Mouse (Mus musculus) thymus, adult 18-20 months (tissue): ENCODE data around the gene Mlh3.

Experiments used
- DNase-seq, 2 experiments: peaks; one replicate each; pipeline ENCODE4 v3.0.0; 2022; ENCODE audit warnings: mixed read lengths in 2 of 2

The Mlh3 gene

DNA sequence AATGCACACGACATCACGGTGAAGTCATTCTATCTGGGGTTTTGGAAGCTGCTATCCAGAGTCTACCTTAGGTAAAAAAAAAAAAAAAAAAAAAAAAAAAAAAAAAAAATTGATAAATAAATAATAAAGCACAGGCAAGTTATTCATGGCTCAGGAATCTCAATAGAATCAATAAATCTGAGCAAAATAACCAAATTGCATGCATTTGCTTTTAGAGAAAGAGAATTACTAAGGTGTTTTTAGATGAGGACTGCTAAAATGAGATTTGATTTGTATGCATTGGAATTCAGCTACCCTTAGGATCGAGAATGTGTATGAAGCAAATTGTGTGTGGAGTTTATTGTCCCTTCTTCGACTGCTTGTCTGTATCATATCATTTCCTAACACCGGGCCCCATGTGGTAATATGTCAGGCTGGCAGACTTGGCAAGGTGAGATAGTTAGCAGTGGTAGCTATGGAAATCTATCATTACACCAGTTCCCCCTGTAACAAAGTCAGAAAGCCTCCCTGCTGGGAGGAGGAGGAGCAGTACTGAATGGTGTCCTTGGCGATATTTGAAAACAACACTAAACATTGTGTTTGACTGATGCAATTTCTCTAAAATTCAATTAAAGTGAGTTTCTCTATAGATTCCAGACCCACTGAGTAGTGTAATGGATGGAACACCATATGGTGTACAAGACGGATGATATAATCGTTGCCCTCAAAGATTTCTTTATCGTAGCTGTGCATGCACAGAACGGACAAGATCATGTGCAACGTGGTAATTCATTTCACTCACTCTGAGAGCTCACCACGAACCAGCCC lies 10.6 kb upstream of the Mlh3 start:
- no peak for DNase-seq

DNA sequence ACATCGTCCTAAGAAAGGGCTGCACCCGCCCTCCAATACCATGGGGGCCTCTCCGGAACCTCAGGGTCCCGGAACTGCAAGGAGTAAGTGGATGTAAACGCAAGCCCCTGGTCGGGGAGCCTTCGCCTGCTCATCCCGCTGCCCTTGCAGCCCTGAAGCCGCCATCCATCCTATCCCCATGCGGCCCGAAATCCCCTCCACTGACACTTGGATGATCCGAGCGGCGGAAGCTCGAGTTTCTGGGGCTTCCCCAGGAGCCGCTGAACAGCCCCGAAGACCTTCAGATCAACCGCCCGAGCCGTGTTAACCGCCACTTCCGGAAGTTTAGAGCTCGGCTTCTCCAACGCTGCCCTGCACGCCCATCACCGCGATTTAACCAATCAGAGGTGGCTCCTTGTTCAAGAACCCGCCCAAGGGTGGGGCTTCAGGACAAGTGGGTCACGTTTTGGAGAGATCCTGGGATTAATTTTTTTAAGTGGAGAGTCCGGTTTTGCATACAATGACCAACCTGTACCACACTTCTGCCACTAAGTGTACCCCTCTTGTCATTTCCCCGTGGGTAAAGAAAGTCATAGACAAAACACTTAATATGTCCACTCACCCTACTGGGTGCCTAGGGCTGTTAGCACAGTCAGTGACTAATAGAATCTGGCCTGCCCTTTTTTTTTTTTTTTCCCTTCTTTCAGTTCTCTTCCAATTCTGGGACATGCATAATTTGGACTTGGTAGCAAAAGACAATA lies 9.9 kb upstream of the Mlh3 start:
- peak; percentile 90 to 96 for DNase-seq

DNA sequence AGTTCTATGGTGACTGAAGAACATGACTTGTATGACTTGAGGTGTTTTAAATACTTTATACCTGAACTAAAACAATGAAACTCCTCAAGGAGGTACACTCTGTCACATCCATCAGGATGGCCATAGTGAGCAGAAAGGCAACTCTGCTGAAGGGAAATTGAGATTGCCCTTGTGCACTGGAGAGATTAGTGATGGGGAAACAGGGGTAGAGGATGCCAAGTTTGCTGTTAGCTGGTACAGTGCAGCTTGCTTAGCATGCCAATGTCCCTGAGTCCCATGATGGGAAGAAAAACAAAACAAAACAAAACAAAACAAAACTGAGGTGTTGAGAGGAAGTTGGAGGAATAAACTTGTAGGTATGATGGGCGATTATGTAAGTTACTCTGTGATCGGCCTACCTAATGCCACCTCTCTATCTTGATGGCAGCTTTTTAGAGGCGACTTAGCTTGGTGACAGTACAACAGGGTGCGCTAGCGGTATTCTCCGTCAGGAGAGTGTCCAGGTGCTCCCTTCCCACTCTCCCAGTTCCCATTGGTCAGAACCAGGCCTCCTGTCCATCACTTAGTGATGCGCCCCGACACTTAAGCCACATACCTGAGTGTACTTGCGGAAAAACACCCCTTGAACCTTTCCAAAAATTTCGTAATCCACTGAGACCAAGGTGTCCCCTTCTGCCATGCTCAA lies 9.1 kb upstream of the Mlh3 start:
- no peak for DNase-seq

DNA sequence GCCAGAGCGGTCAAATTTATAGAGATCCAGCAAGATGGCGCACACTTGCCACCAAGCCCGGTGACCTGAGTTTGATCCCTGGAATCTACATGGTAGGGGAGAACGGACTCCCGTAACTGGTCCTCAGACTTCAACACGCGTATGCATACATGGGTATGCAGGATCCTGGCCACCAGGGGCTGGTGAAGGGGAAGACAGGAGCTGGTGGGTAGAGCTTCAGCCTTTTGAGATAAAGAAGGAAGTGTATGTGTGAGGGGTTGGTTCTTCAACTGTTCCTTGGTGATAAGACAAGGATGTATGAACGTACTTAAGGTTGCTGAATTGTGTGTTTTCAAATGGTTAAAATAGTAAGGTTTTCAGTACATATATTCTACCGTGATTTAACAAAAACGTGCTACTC lies 8.5 kb upstream of the Mlh3 start:
- DNase-seq = no peak

DNA sequence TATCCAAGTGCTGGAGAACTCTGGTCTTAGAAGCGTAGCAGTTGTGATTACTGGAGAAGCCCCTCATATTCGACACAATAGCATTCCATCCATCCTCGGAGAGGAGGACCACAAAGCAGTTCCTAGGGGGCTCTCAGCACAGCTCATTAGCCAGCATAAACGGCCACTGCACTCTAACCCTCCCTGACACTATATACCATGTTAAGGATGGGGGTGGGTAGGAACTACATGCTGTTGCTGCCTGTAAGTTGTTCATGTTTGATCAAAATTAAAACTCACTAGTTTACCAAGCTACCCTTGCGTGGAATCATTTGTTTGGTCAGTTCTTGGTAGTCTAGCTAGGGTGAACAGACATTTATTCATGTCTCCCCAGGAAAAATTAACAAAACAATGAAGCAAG lies 5.9 kb upstream of the Mlh3 start:
- no peak for DNase-seq

DNA sequence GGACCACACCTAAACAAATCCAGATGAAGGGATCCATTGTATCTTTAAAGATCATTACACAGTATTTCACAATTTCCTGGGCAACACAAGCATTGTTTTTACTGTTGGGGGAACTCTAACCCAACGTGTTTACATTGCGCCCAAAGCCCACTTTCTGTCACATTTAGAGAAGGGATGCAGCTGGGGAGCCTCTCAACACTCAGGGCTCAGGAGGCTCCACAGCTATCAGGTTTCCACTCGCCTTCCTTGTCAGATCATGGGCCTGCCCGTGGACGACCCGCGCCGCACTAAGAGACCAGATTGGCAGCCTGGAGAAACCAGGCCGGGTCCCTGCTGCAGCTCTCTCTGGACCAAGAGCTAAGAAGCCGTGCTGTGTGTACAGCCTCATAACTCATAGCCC lies 3.1 kb upstream of the Mlh3 start:
- DNase-seq = no peak

DNA sequence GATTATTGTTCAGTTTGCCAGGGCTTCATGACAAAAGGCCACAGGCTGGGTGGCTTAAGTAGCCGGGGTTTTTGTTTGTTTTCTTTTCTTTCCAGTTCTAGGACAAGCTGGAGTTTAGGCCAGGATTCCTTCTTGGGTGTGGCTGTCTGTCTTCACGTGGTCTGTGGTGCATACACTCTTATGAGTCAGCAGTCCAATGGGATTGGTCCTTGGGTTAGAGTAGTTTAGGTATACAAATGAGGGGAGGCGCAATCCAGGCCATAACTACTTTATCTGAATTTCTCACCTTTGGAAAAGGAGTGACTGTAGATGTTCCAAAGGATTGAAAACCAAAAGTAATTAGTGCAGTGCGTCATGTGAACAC lies 1.4 kb upstream of the Mlh3 start:
- DNase-seq = no peak

DNA sequence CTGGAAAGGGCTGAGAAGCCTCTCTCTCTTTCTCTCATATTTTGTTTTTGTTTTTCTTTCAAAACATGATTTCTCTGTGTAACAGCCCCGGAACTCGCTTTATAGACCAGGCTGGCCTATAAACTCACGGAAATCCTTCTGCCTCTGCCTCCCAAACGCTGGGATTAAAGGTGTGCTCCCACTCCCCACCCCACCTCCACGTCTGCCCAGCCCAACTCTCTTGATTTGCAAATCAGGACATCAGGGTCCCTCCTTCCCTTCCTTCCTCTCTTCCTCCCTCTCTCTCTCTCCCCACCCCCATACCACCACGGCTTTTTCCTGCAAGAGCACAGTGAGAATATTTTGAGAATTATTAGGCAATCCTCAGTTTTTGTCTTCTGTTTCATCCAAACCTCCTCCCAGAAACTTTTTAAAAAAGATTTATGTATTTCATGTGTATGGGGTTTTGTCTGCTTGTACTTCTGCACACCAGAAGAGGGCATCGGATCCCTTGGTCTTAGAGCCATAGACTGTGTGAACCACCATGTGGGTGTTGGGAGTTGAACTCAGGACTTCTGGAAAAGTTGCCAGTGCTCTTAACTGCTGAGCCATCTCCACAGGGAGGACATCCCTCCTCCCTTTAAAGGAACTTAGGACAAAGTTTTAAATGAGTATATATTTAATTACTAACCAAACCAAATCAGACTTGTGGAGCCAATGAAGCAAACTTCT lies 888 bp upstream of the Mlh3 start:
- DNase-seq = no peak

DNA sequence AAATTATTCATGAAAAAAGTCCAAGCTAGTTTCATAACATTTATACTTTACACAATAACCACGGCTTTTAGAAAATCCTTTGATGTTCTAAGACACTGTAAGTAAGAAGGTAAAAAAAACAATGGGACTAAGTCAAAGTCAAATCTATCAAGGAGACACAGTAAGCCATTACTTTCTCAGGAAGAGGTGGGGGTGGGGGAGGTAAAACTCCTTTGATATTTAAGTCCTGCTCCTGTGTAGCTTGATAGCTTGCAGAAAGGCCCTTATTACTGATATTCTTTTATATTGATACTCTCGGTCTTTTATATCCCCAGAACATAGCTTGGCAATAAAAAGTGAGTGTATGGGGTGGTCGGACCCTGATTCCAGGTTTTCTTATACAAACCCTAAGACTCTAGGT lies 578 bp downstream of the Mlh3 start:
- DNase-seq = no peak

DNA sequence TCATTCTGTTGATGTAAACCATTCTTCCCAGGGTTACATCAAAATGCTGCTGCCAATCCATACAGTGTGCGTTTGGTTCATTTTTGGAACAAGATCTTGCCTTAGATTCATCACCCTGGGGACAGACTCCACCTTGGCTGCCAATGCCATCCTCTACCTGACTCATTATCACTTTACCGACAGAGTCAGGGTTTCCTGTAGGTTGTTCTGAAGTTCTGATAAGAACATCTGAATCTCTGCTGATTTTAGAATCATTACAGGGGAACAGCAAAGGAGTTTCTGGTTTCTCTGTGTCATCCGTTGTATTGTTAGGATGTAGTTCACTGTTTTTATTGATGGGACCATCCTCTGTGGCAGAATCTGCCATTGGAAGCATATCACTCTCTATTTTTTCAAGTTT lies 4.2 kb downstream of the Mlh3 start:
- DNase-seq = no peak

DNA sequence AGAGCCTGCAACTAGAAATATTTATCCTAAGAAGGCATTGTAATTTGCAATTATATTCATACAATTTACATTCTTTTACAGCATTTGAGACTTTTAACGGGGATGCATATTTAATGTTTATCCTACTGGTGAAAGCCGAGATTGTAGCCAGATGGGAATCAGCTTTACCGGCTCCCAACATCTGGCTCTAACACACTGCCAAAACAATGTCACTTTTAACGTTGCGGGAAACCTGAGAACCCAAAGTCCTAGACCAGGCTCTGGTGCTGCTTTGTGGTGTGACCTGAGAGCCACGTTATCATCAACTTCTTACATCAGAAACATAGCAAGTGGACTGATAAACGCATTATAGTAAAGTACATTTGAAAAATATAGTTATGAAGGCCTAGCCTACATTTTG lies 5.5 kb downstream of the Mlh3 start:
- DNase-seq = no peak

DNA sequence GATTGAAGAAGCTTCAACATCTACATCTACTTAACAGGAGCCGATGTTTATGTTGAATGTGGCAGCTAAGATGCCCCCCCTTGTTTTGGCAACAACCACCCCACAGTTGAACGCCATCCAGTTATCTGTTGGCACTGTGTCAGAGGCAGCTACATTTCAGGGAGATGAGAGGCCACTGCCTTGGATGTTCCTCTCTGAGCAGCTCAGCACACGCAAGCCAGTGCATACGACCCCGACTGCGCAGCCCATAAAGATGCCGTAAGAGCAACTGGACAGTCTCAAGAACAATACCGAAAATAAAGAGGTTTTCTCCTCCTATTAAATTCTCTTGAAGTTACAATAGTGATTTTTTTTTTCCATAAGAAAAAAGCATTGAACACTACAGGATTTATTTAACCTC lies 5.9 kb downstream of the Mlh3 start:
- DNase-seq = no peak

DNA sequence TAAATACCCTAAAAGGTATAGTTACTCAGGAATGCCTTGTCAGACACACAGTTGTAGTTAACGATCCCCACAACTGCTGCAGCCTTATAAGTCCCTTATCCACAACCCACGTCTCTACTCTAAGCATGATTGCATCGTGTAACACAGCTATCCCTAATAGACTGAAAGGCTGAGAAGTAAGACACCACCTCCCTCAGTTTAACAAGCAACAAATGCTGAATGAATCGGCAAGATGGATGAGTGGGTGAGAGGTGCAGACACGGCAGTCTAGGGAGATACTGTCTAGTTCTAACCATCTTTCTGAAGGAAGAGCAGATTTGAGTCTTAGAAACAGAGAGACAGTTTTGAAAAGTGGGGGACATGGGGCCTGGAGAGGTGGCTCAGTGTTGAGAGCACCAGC lies 7.2 kb downstream of the Mlh3 start:
- no peak for DNase-seq

DNA sequence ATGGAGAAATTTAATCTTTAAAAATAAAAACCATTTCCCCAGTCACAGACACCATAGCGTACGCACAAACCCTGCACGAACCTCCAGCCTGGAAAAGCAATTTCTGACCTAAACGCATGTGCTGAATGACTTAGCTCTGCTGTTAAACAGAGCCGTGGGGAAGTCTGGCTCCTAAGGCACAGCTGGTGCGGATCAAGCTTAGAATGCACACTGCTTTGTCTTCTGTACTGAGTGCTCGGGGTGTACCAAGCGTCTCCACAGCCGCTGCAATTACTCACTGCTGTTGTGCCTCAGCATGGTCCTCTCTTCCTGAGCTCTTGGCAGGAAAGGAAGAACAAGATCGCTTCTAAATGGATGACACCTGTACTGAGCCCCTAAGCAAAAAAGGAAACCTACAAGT lies 7.9 kb downstream of the Mlh3 start:
- DNase-seq = no peak

DNA sequence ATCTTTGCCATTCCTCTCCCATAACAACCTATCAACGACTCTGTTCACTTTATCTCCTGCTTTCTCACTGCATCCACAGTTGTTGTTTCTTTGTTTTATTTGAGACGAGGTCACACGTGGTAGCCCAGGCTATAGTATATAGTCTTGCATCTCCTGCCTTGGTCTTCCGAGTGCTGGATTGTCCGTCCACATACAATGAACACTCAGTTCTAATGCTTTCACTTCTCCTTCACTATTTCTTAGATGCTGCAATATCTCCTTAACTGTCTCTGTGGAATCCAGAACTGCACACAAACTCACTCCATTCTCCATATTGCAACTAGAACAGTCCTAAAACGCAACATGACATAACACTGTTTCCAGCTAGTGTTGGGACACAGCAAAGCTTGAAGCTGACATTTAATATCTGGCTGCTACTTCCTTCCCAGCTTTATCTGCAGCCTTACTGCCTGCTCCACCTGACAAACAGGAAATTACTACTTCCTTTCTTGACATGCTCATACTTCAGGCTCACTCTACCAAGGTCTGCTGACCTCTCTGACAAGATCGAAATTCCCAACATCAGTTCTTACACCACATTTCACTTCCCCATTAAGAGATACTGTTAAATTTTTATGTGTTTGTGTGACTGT lies 13.3 kb downstream of the Mlh3 start:
- DNase-seq = peak in 1 of 2 experiments; percentile 32

DNA sequence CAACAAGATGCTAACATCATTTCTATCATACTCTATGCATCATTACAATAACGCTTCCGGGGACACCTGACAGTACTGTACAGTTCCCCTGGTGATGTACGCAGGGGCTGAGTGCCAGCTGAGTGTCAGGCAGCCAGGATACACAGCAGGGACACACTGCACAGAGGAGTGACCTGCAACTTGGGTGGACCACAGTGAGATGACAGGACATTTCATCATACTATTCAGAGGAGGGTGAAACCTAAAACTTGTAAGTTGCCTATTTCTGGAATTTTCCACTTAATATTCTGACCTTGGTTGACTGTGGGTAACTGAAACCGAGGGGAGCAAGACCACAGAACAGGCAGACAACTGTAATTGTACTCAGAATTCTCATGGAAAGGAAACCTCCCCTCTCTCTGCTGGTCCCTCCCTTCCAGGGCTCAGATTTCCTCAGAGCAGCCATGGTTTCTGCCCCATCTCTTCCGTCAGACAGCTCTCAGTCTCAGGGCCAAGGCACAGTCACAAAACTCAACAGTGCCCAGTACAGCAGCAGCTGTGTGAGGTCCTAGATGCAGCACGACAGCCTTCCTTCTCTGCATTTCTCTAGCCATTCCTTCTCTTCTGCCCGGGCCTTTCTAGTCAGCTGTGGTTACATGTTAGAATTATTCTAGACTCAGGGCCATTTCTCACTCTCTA lies 14.2 kb downstream of the Mlh3 start:
- no peak for DNase-seq

DNA sequence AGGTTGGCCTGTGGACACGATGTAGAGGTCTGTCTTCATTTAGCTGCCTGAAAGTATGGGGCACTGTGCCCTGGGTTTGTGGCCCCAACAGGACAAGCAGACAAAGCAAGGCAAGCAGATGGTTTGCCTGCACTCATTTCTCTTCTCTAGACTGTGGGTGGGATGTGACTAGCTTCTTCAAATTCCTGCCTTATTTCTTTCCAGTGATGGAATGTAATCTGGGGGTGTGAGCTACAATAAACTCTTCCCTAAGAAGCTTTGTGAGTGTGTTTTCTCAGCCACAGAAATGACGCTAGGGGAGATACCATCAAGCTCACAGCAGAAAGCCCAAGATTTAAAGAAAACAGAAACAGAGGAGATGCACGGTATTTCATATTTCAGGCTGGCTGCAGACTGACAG lies 18.3 kb downstream of the Mlh3 start:
- DNase-seq = no peak

DNA sequence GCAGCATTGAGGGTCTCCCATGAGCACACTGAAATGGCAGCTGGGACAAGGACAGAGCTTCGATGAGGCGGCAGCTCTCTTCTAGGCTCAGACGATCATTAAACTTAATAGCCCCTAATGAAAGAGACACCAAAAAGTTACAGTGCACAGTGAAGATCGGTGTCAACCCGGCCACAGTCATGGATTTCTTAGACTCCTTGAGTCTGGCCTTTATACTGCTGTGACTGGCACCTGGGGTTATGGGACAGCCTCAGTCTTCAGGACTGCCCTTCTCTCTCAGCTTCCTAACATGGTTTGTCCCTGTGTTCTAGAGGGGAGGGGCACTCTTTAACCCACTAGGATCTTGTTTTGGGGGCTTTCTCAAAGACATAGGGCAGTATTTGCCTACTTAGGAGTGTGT lies 32.8 kb downstream of the Mlh3 start:
- DNase-seq = no peak

DNA sequence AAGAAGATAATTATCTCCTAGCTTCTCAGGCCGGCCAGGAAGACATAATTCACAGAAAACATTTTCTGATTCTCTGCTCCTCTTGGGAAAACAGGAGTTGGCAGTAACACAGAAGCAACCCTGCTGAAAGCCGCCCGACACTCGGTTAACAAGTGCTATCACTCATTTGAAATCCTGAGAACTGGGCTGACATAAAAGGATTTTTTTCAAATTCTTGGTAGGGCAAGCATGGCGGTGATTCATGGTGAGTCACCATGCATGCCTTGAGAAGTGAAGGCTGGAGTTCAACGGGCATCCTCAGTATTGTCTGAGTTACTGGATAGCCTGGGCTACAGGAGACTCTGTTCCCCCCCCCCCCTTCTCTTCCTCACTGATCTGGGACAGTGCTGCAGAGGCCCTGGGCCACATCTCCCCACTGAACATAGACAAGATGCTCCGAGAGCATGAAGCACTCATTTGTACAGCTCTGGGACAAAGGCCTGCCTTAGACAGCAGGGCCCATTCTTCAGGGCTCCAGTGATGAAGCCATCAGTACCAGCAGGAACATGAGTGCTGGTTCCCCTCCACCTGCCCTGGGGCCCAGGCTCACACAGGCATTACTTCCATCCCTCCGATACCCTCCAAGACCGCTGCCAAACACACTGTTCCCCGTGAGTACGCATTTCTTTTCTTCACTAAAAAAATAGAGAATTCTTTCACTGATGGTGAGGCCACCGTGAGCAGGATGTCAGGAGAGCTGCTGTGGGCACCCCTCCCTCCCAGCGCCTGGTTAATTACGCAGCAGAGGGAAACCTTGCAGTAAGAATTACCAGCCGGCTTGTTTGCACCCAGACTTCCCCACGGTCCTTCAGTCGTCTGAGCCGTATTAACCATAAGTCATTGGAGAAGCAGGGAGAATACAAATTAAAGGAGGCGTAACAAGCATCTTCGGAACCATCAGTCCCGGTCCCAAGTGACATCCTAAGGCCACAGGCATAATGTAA lies 36.7 kb downstream of the Mlh3 start:
- DNase-seq = no peak

DNA sequence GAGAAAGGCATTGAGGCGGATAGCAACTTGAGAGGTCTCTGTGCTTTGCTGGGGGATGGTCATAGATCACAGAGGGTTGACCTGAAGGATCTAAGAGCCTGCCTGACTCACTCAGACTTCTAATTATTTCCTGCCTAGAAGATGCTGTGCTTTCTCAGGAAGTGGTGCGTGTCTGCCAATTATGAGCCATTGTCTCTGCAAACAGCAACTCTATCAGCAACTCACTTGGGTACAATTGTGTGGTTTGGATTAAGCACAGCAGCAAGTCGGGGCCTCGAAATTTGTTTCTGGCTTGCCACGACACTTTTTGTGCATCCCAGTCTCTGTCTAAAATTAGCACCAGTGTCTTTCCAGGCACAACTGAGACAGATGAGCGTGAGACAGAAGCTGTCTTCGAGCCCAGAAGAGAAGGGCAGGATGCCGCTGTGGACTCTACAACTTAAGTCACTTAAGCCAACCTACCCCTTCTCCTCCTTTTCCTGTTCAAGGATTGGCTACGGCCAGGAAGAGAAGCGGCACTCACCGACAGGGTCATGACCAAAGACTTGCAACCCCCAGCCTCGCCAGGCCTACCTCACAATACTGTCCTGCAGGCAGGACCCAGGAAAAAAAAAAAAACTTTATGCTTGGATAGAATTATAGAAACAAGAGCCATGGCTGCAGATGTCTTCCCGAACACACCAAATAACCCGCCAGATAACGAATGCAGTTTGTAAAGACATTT lies 42.4 kb downstream of the Mlh3 start:
- no peak for DNase-seq
